Mouse (Mus musculus) megakaryocyte, embryonic 14.5 days (primary cell): ENCODE results near the gene Amz1.

Experiments used
- FLI1 ChIP-seq: IDR thresholded peaks from 2 replicates; pipeline ENCODE4 v1.6.1; 2012; ENCODE audit warnings: low read length, inconsistent platforms, mixed read lengths
- GATA1 ChIP-seq: IDR thresholded peaks from 3 replicates; pipeline ENCODE4 v1.6.1; 2012; ENCODE audit warnings: mixed read lengths, low read length, inconsistent platforms, borderline replicate concordance

- TF ChIP-seq GATA1 (no peak), FLI1 (no peak)
These were observed 41.1 kb downstream of the Amz1 start for GRCm38 (mm10) chr5:140764921-140765613.
